Mouse (Mus musculus): ENCODE measurements around the gene Apol9a.

- TF ChIP-seq CTCF (IDR thresholded peaks at IDR 0.05; ENCODE audit: extremely low read depth, insufficient read depth, insufficient read length, insufficient replicate concordance) (no peak), POLR2A (IDR thresholded peaks at IDR 0.05; ENCODE audit: low read depth, low read length) (no peak)
These were observed 31.0 kb downstream of the Apol9a start for GRCm38 (mm10) chr15:77379921-77380320.

Data from spleen, adult 2 months (tissue).